Mouse (Mus musculus): ENCODE measurements around the gene Map7d1. TPM values are rescaled to one million over a fixed set of nuclear protein-coding genes. Genes with fewer than 3 reads are reported as not detected.

The Map7d1 gene
- polyA plus RNA-seq, 1 experiment from 2014 or later: 15.2 TPM

DNA sequence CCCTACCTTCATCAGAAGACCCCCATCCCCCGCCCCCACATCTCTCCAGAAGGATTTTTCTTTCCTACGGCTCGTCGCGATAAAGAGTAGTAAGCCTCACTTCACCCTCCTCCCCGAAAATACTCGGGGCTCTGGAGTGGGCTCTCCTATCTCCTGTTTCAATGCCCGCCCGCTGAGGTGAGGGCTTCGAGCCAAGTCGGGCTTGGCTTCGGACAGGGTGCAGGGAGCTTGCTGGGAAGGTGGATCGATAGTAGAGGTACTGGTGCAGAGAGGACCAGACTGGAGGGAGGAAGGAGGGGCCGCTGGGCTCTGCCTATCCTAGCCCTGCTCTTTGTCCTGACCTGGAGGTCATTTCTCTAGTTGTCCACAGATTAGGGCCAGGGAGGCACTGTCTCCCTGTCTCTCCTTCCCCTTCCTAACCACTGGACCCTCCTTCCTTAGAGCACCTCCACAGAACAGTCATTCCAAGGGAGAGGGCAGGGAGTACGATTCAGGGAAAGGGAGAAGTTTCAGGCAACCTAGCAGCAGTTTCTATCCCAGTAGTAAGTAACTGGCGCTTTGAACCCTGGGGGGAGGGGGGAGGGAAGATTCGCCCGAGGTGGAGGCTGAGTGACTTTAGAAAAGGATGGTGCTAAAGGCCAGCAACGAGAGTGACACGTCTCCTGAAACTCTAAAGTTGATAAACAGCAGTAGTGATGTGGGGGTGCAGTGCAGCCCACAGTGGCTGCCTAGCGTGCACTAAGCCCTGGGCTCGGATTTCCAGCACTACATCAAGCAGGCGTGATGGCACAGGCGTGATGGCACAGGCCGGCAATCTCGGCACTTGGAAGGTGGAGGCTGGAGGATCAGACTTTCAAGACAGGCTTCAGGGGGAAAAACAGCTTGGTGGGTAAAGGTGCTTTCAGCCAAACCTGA is 1.1 kb upstream of the Map7d1 start:
- peak overlapping the region; percentile 82 for H3K4me2 ChIP-seq (replicated peaks; ENCODE audit: low read depth)
- peak overlapping the region; percentile 98 for H3K9ac ChIP-seq (ENCODE audit: low read length)
- H3K36me3 ChIP-seq (ENCODE audit: control insufficient read depth, insufficient read depth, low read length): no peaks in the 10 kb centered on the region
- H3K4me1 ChIP-seq (replicated peaks; ENCODE audit: control insufficient read depth, insufficient read depth): peaks cover 18% of the 10 kb centered on the region; the same call in 1 of the 2 replicates
- ATAC-seq (ENCODE audit: low FRiP score, low TSS enrichment) (no peak), DNase-seq (ENCODE audit: low spot score) (peak; percentile 43)
- no peaks in the 10 kb centered on the region for H3K27me3 ChIP-seq (ENCODE audit: control insufficient read depth, insufficient read depth, low read length)
- TF ChIP-seq CTCF (IDR thresholded peaks at IDR 0.05; ENCODE audit: low read depth) (no peak), EP300 (optimal IDR thresholded peaks at IDR 0.05) (no peak)
- 13% methylated on average over 26 of the region's 26 CpGs for WGBS
- peak overlapping the region; percentile 93 for H3K27ac ChIP-seq (replicated peaks)
- peak overlapping the region; percentile 99 for H3K4me3 ChIP-seq (ENCODE audit: low read depth, low read length)
- no peaks in the 10 kb centered on the region for H3K9me3 ChIP-seq (ENCODE audit: control insufficient read depth, low read length)

DNA sequence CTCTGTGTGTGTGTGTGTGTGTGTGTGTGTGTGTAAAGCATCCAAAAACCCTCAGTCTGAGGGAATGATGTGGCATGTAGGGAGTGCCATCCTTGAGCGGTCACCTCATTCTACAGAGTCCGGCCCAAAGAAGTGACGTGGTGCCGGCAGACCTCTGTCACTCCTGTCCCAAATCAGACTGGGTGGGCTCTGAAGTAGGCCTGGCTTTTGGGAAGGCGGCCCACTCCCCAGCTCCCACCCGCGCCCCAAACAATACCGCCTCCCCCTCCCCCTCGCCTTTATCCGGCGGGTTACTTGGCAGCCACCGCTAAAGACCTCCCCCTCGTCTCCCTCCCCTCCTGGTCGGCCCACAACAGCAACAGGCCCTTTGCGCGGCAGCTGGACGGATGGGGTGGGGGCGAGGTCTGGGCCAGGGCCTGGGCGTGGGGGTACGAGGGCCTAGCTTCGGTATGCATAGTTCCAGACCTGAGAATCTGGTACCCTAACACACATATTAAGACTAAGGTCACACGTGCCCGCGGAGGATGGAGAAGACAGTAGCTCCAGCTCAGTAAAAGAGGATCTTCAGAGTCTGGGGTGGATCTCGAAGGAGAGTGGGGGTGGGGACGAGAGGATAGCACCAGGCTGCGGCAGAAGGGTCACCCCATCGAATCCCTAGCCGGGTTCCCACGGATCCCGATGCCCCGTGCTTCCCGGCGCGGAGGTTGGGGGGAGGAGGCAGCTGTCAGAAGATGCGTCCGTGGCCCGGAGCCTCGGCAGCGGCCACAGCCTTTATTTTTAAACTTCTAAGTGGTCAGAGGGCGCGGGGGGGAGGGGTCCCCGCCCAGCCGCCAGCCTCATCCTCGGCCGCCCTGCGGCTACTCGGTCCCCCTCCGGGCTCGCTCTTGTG is 786 bp downstream of the Map7d1 start:
- TF ChIP-seq CTCF (IDR thresholded peaks at IDR 0.05; ENCODE audit: low read depth) (no peak), EP300 (optimal IDR thresholded peaks at IDR 0.05) (no peak)
- Histone ChIP-seq H3K9me3 (ENCODE audit: control insufficient read depth, low read length) (no peaks in the 10 kb centered on the region), H3K4me2 (replicated peaks; ENCODE audit: low read depth) (peak overlapping the region; percentile 82), H3K4me1 (replicated peaks; ENCODE audit: control insufficient read depth, insufficient read depth) (peaks cover 14% of the 10 kb centered on the region), H3K27ac (replicated peaks) (peak overlapping the region; percentile 93), H3K9ac (ENCODE audit: low read length) (peak overlapping the region; percentile 98), H3K27me3 (ENCODE audit: control insufficient read depth, insufficient read depth, low read length) (no peaks in the 10 kb centered on the region), H3K36me3 (ENCODE audit: control insufficient read depth, insufficient read depth, low read length) (no peaks in the 10 kb centered on the region), H3K4me3 (ENCODE audit: low read depth, low read length) (peak overlapping the region; percentile 99)
- DNase-seq (ENCODE audit: low spot score) (no peak), ATAC-seq (ENCODE audit: low FRiP score, low TSS enrichment) (no peak)
- 2% methylated on average over 45 of the region's 50 CpGs for WGBS

DNA sequence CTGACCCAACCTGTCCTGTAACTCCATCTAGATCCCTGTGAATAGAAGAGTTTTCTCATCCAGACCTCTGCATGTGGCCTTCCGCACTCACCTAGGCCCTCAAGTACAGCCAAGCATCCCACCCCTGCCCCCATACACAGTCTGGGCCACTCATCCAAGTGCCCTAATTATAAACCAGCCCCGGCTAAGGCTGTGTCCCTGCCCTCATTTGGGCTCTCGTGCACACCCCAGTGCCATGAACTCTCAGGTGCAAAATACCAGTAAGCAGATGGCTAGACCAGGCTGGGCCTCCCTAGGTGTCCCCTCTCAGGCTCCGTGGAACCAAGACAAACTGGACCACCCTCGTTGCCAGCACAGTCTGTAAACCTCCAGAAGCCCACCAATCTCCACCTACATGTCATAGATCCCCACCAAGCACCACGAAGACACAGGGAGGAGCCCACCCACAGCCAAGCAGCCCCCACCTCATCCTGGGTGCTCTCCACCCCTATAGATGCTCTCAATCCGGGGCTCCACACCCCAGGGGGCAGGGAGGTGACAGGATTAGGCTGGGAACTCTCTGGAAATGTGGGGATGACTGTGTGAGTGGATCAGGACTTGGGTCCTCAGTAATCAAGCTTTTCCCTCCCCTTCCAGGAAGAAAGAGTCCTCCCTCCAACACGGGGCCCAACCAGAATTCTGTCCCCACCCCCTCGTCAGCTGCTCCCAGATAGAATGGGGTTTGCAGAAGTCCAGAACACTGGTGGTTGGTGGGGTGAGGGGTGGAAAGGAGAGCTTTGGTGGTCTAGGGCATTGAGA is 1.6 kb downstream of the Map7d1 start:
- H3K4me2 ChIP-seq (replicated peaks; ENCODE audit: low read depth): peak overlapping the region; percentile 82
- peak overlapping the region; percentile 98 for H3K9ac ChIP-seq (ENCODE audit: low read length)
- no peak for DNase-seq (ENCODE audit: low spot score)
- ATAC-seq (ENCODE audit: low FRiP score, low TSS enrichment): peak; percentile 4; the same call in 1 of the 2 replicates
- H3K9me3 ChIP-seq (ENCODE audit: control insufficient read depth, low read length): no peaks in the 10 kb centered on the region
- no peaks in the 10 kb centered on the region for H3K27me3 ChIP-seq (ENCODE audit: control insufficient read depth, insufficient read depth, low read length)
- 20% methylated on average over 9 of the region's 9 CpGs for WGBS
- H3K4me1 ChIP-seq (replicated peaks; ENCODE audit: control insufficient read depth, insufficient read depth): peaks cover 14% of the 10 kb centered on the region
- no peak for TF ChIP-seq CTCF (IDR thresholded peaks at IDR 0.05; ENCODE audit: low read depth)
- peak overlapping the region; percentile 99 for H3K4me3 ChIP-seq (ENCODE audit: low read depth, low read length)
- peak overlapping the region; percentile 93 for H3K27ac ChIP-seq (replicated peaks)
- no peaks in the 10 kb centered on the region for H3K36me3 ChIP-seq (ENCODE audit: control insufficient read depth, insufficient read depth, low read length)

DNA sequence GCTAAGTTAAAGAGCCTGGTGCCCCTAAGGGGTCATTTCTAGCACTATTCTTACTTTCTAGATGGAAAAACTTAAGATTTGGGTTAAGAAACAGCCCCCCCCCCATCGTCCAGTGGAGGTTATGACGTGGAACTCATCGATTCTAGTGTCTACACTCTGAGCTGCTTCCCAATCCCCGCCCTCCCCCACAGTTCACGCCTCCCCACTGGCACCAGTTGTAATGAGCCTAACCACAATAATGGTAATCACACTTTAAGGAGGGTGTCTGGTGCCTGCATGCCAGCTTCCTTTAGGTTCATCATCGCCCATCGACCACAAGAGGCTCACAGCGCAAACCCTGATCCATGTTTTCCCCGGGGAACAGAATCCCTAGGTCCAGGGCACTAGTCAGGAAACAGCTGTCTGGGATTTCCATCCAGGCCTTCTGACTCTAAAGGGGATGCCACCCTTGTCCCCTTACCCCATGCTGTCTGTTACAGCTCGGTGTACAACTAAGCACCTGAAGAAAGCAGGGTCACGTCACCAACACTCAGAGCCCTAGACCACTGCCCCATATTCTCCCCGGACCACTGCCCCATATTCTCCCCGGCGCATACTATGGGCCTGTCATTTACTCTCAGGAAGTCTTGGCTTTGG is 2.4 kb downstream of the Map7d1 start:
- Histone ChIP-seq H3K4me1 (replicated peaks; ENCODE audit: control insufficient read depth, insufficient read depth) (peaks cover 10% of the 10 kb centered on the region), H3K27ac (replicated peaks) (no peak overlapping the region), H3K4me2 (replicated peaks; ENCODE audit: low read depth) (peak overlapping the region; percentile 82; the same call in 1 of the 2 replicates), H3K9ac (ENCODE audit: low read length) (peak overlapping the region; percentile 9; the same call in 1 of the 2 replicates), H3K36me3 (ENCODE audit: control insufficient read depth, insufficient read depth, low read length) (no peaks in the 10 kb centered on the region), H3K27me3 (ENCODE audit: control insufficient read depth, insufficient read depth, low read length) (no peaks in the 10 kb centered on the region), H3K4me3 (ENCODE audit: low read depth, low read length) (peak overlapping the region; percentile 99; the same call in 1 of the 2 replicates), H3K9me3 (ENCODE audit: control insufficient read depth, low read length) (no peaks in the 10 kb centered on the region)
- TF ChIP-seq EP300 (optimal IDR thresholded peaks at IDR 0.05) (no peak), CTCF (IDR thresholded peaks at IDR 0.05; ENCODE audit: low read depth) (no peak)
- DNase-seq (ENCODE audit: low spot score) (no peak), ATAC-seq (ENCODE audit: low FRiP score, low TSS enrichment) (no peak)
- 78% methylated on average over 14 of the region's 14 CpGs for WGBS
